In the genomic region with DNA sequence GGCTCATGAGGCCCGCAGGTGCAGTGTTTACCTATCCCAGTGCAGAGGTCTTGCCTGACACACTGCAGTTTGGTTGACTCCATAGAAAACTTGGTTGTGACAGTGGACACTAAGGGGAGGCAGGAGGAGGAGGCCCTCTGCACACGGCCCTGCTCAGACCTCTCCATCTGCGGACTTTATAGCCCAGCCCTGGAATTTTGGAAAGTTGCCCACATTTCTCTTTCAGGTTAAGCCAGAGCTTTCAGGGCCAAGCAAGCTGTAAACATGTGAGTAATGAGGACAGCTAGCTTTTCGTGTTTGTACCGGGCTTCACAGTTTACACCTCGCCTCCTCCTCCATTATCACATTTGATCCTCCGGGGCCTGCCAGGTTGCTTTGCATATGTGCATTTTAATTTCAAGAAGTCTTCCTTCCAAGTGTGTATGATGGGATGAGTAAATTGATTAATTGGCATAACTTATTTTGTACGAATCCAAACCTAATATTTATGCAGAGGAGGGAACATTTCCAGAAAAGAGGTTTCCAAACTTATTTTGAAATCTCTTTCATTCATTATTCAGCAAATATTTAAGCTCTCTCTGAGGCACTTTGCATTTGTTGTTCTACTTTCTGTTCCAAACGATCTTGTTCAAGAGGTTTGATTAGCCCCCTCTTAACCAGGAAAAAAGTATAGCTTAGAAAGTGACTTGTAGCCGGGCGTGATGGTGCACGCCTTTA, we compare ENCODE assay signal across 8 mouse cellular contexts.
DNase-seq lines count a peak whose midpoint lies in the region; ATAC-seq and TF ChIP-seq lines count a peak whose summit lies in the region.

No protein-coding gene starts in this region.

- no peak for TF ChIP-seq EP300 in liver, embryonic 14.5 days (IDR thresholded peaks at IDR 0.05; ENCODE audit: low read depth)

- 71% methylated on average over 12 of the region's 12 CpGs for WGBS in liver, embryonic 14.5 days (ENCODE audit: insufficient replicate concordance)

- peak; percentile 34; the same call in 1 of the 2 replicates for ATAC-seq in liver, embryonic 14.5 days (ENCODE audit: insufficient read depth)
- no peak for ATAC-seq in granulocyte monocyte progenitor cell, adult 5-6 weeks (replicated peaks; ENCODE audit: poor library complexity, severe bottlenecking)

- no peaks in the 10 kb centered on the region for H3K9me3 ChIP-seq in liver, embryonic 14.5 days (ENCODE audit: control insufficient read depth, low read length)

- no peak overlapping the region for H3K27ac ChIP-seq in liver, embryonic 14.5 days

- no peak for TF ChIP-seq CTCF in liver, embryonic 14.5 days (IDR thresholded peaks at IDR 0.05; ENCODE audit: low read depth)

- peak; percentile 50 to 61 for DNase-seq in cerebellum, adult 18-20 months
- DNase-seq in cerebellum, adult 11 months, result no peak
- peak in 2 of 3 experiments; percentile 24 to 25 for DNase-seq in liver, embryonic 14.5 days (ENCODE audit: low read depth in 3 of 3, low spot score in 3 of 3)
- no peak for DNase-seq in liver
- peak; percentile 61 for DNase-seq in kidney, adult 18-20 months
- peak; percentile 82 for DNase-seq in lung, postnatal 36 days
- no peak for DNase-seq in right cerebral cortex, postnatal 25 days

- H3K4me2 ChIP-seq in liver, embryonic 14.5 days (ENCODE audit: low read depth), result no peak overlapping the region

- no peak overlapping the region for H3K4me3 ChIP-seq in liver, embryonic 14.5 days (ENCODE audit: insufficient read depth in 1 of 2, low read depth in 2 of 2, low read length in 2 of 2)

- H3K36me3 ChIP-seq in liver, embryonic 14.5 days (replicated peaks; ENCODE audit: control insufficient read depth, insufficient read depth, low read depth), result no peaks in the 10 kb centered on the region

- no peaks in the 10 kb centered on the region for H3K27me3 ChIP-seq in liver, embryonic 14.5 days (ENCODE audit: control insufficient read depth, insufficient read depth, low read length)

- no peak overlapping the region for H3K9ac ChIP-seq in liver, embryonic 14.5 days (replicated peaks)

- peaks cover 0 to 8% of the 10 kb centered on the region in 2 experiments; a peak in 2 of 4 replicates for H3K4me1 ChIP-seq in liver, embryonic 14.5 days (replicated peaks; ENCODE audit: control insufficient read depth in 2 of 2, insufficient read depth in 2 of 2, low read length in 1 of 2)

Comparison
In these comparisons a context has a peak if more than half of its experiments do, and no peak if none do; other contexts are left out.
1. DNase-seq: peak in cerebellum, adult 18-20 months (2 of 2), liver, embryonic 14.5 days (2 of 3), kidney, adult 18-20 months (single experiment) and lung, postnatal 36 days (single experiment); none in cerebellum, adult 11 months (single experiment), liver (single experiment) and right cerebral cortex, postnatal 25 days (single experiment).